13 mouse cellular contexts compared by ENCODE assay signal in the genomic region with DNA sequence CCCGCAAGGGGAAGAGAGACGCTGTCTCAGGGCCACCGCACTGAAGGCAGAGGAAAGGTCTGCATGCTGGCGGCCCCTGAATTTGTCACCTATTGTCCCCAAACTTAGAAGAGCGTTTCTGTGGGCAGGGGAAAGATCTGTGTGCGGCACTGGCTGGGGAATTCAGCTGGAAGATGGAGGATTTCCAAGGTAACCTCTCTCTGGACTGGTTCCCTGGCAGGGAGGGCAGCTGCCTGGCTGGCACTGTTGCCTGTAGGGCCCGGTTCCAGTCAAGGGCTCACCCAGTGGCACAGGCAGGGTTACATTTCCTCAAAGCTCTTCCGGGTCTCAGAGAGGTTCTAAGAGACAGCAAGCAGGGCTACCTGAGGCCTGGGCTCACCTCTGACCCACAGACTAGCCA.
A peak's percentile ranks its signal among the peaks of the same experiment; 100 is the strongest.
DNase-seq lines count a peak whose midpoint lies in the region; ATAC-seq lines count a peak whose summit lies in the region.
"Had no signal": no experiment of that assay in that cellular context is flagged by ENCODE, and none has a peak within 500 bp of the region (broad histone marks: within the 10 kb centered on the region; RNA-seq: fewer than 3 reads in every experiment).

No protein-coding gene starts in this region.

- 59% methylated on average over 8 of the region's 8 CpGs for WGBS in forebrain, embryonic 16.5 days
- whole genome bisulfite sequencing in forebrain, embryonic 11.5 days, result 87% methylated on average over 8 of the region's 8 CpGs
- 73% methylated on average over 8 of the region's 8 CpGs for WGBS in midbrain, embryonic 15.5 days
- WGBS in midbrain, embryonic 14.5 days, result 79% methylated on average over 8 of the region's 8 CpGs
- WGBS in hindbrain, embryonic 16.5 days, result 60% methylated on average over 8 of the region's 8 CpGs

- no peak overlapping the region for H3K9ac ChIP-seq in forebrain, embryonic 16.5 days (replicated peaks; ENCODE audit: low read depth, low read length)
- no peak overlapping the region for H3K9ac ChIP-seq in forebrain, embryonic 11.5 days (ENCODE audit: low read length)
- H3K9ac ChIP-seq in midbrain, embryonic 15.5 days, result no peak overlapping the region
- H3K9ac ChIP-seq in midbrain, embryonic 14.5 days (replicated peaks; ENCODE audit: low read length), result no peak overlapping the region
- H3K9ac ChIP-seq in hindbrain, embryonic 16.5 days (ENCODE audit: low read depth, low read length), result no peak overlapping the region
- H3K9ac ChIP-seq: limb, embryonic 15.5 days; stomach, embryonic 15.5 days had no signal

- no peaks in the 10 kb centered on the region for H3K27me3 ChIP-seq in forebrain, embryonic 16.5 days (replicated peaks; ENCODE audit: control insufficient read depth, insufficient read depth, low read length)
- no peaks in the 10 kb centered on the region for H3K27me3 ChIP-seq in forebrain, embryonic 11.5 days (ENCODE audit: control insufficient read depth, insufficient read depth, low read length)
- no peaks in the 10 kb centered on the region for H3K27me3 ChIP-seq in midbrain, embryonic 15.5 days (replicated peaks)
- no peaks in the 10 kb centered on the region for H3K27me3 ChIP-seq in midbrain, embryonic 14.5 days (ENCODE audit: control insufficient read depth, insufficient read depth, low read length)
- H3K27me3 ChIP-seq in hindbrain, embryonic 16.5 days (replicated peaks; ENCODE audit: control insufficient read depth, insufficient read depth, low read length), result no peaks in the 10 kb centered on the region; the same call in 1 of the 2 replicates
- H3K27me3 ChIP-seq: stomach, embryonic 15.5 days had no signal

- H3K4me1 ChIP-seq in forebrain, embryonic 16.5 days (replicated peaks; ENCODE audit: control insufficient read depth, insufficient read depth, low read length), result no peaks in the 10 kb centered on the region
- H3K4me1 ChIP-seq in forebrain, embryonic 11.5 days (replicated peaks; ENCODE audit: control insufficient read depth, insufficient read depth, low read length), result no peaks in the 10 kb centered on the region
- no peaks in the 10 kb centered on the region for H3K4me1 ChIP-seq in midbrain, embryonic 15.5 days
- H3K4me1 ChIP-seq in midbrain, embryonic 14.5 days (ENCODE audit: control insufficient read depth, insufficient read depth, low read length), result no peaks in the 10 kb centered on the region
- no peaks in the 10 kb centered on the region for H3K4me1 ChIP-seq in hindbrain, embryonic 16.5 days (ENCODE audit: control insufficient read depth, insufficient read depth, low read depth, low read length)
- H3K4me1 ChIP-seq: stomach, embryonic 15.5 days had no signal

- H3K27ac ChIP-seq in forebrain, embryonic 16.5 days (ENCODE audit: low read length), result no peak overlapping the region
- no peak overlapping the region for H3K27ac ChIP-seq in forebrain, embryonic 11.5 days (ENCODE audit: low read depth, low read length)
- no peak overlapping the region for H3K27ac ChIP-seq in midbrain, embryonic 15.5 days
- no peak overlapping the region for H3K27ac ChIP-seq in midbrain, embryonic 14.5 days (replicated peaks; ENCODE audit: low read depth, low read length)
- no peak overlapping the region for H3K27ac ChIP-seq in hindbrain, embryonic 16.5 days (ENCODE audit: low read depth, low read length)
- H3K27ac ChIP-seq: limb, embryonic 15.5 days; macrophage; stomach, embryonic 15.5 days had no signal

- no peaks in the 10 kb centered on the region for H3K36me3 ChIP-seq in forebrain, embryonic 16.5 days (ENCODE audit: control insufficient read depth, insufficient read depth)
- no peaks in the 10 kb centered on the region for H3K36me3 ChIP-seq in forebrain, embryonic 11.5 days (ENCODE audit: control insufficient read depth, insufficient read depth, low read length)
- H3K36me3 ChIP-seq in midbrain, embryonic 15.5 days (replicated peaks), result no peaks in the 10 kb centered on the region
- no peaks in the 10 kb centered on the region for H3K36me3 ChIP-seq in midbrain, embryonic 14.5 days (ENCODE audit: control insufficient read depth, insufficient read depth, low read length)
- H3K36me3 ChIP-seq in hindbrain, embryonic 16.5 days (ENCODE audit: control insufficient read depth, insufficient read depth, low read length), result no peaks in the 10 kb centered on the region
- H3K36me3 ChIP-seq: limb, embryonic 15.5 days; stomach, embryonic 15.5 days had no signal

- no peaks in the 10 kb centered on the region for H3K9me3 ChIP-seq in forebrain, embryonic 16.5 days (ENCODE audit: control insufficient read depth, low read length)
- no peaks in the 10 kb centered on the region for H3K9me3 ChIP-seq in forebrain, embryonic 11.5 days (ENCODE audit: control insufficient read depth, low read length)
- no peaks in the 10 kb centered on the region for H3K9me3 ChIP-seq in midbrain, embryonic 15.5 days
- no peaks in the 10 kb centered on the region for H3K9me3 ChIP-seq in midbrain, embryonic 14.5 days (ENCODE audit: control insufficient read depth, low read length)
- no peaks in the 10 kb centered on the region for H3K9me3 ChIP-seq in hindbrain, embryonic 16.5 days (ENCODE audit: control insufficient read depth, low read length)
- H3K9me3 ChIP-seq: limb, embryonic 15.5 days; stomach, embryonic 15.5 days had no signal

- no peak overlapping the region for H3K4me3 ChIP-seq in forebrain, embryonic 16.5 days (replicated peaks; ENCODE audit: low read length)
- no peak overlapping the region for H3K4me3 ChIP-seq in forebrain, embryonic 11.5 days (ENCODE audit: low read depth, low read length)
- no peak overlapping the region for H3K4me3 ChIP-seq in midbrain, embryonic 15.5 days
- no peak overlapping the region for H3K4me3 ChIP-seq in midbrain, embryonic 14.5 days (replicated peaks; ENCODE audit: low read depth, low read length)
- H3K4me3 ChIP-seq in hindbrain, embryonic 16.5 days (ENCODE audit: low read length), result no peak overlapping the region
- H3K4me3 ChIP-seq: limb, embryonic 15.5 days; stomach, embryonic 15.5 days had no signal

- ATAC-seq in forebrain, embryonic 16.5 days, result peak; percentile 49; the same call in 1 of the 2 replicates
- ATAC-seq in forebrain, embryonic 11.5 days (replicated peaks; ENCODE audit: low FRiP score), result no peak
- ATAC-seq in midbrain, embryonic 15.5 days (replicated peaks), result 0 out of 2 replicates have a peak, but pooled peaks have one; percentile 45
- no peak for ATAC-seq in midbrain, embryonic 14.5 days (ENCODE audit: low FRiP score, low TSS enrichment)
- peak; percentile 78 for ATAC-seq in hindbrain, embryonic 16.5 days
- ATAC-seq: CD4-positive, CD25-positive, alpha-beta regulatory T cell, adult 4 months had no signal

- H3K4me2 ChIP-seq in forebrain, embryonic 16.5 days (ENCODE audit: low read length), result no peak overlapping the region
- H3K4me2 ChIP-seq in forebrain, embryonic 11.5 days (ENCODE audit: low read depth, low read length, severe bottlenecking), result no peak overlapping the region
- H3K4me2 ChIP-seq in midbrain, embryonic 15.5 days, result no peak overlapping the region
- no peak overlapping the region for H3K4me2 ChIP-seq in midbrain, embryonic 14.5 days (ENCODE audit: low read length)
- H3K4me2 ChIP-seq in hindbrain, embryonic 16.5 days (ENCODE audit: low read length), result no peak overlapping the region
- H3K4me2 ChIP-seq: limb, embryonic 15.5 days; stomach, embryonic 15.5 days had no signal

- no peak for DNase-seq in forebrain, embryonic 11.5 days (ENCODE audit: low spot score)
- DNase-seq in midbrain, embryonic 14.5 days, result no peak
- DNase-seq in cerebellum, adult 9-10 months, result peak; percentile 33
- DNase-seq in spleen, adult 18-20 months, result no peak
- DNase-seq in embryo, embryonic 10 days (ENCODE audit: low spot score), result no peak
- DNase-seq: kidney, adult 9 months had no signal

Comparison
In these comparisons a context has a peak if more than half of its experiments do, and no peak if none do; other contexts are left out.
1. ATAC-seq: peak in forebrain, embryonic 16.5 days (single experiment), midbrain, embryonic 15.5 days (single experiment) and hindbrain, embryonic 16.5 days (single experiment); none in forebrain, embryonic 11.5 days (single experiment) and midbrain, embryonic 14.5 days (single experiment).